Mouse (Mus musculus) cerebellum, adult 18-20 months (tissue): Measurements from ENCODE around the gene Mtcl1.
"Not testable (repeated sequence)": the region's sequence is repeated elsewhere in the genome, so short reads cannot be mapped to it uniquely, and the experiment has no call there.

Source experiments
- DNase-seq, 2 experiments: peaks; one replicate each; pipeline ENCODE4 v3.0.0; 2021

Gene Mtcl1

DNA sequence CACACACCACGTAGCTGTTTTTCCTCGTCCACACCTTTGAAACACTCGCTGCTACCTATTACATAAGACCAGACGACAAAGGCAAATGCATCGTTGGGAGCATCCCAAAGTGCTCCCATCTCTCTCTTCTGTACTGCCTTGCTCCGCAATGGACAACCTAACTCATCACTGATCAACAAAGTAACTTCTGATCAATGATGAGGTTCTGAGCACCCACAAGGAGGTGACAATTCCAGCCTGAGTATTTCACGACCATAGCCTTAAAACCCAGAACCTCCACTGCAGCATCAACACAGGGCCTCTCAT, 2.6 kb downstream of the Mtcl1 start:
- peak; percentile 54 to 64 for DNase-seq

DNA sequence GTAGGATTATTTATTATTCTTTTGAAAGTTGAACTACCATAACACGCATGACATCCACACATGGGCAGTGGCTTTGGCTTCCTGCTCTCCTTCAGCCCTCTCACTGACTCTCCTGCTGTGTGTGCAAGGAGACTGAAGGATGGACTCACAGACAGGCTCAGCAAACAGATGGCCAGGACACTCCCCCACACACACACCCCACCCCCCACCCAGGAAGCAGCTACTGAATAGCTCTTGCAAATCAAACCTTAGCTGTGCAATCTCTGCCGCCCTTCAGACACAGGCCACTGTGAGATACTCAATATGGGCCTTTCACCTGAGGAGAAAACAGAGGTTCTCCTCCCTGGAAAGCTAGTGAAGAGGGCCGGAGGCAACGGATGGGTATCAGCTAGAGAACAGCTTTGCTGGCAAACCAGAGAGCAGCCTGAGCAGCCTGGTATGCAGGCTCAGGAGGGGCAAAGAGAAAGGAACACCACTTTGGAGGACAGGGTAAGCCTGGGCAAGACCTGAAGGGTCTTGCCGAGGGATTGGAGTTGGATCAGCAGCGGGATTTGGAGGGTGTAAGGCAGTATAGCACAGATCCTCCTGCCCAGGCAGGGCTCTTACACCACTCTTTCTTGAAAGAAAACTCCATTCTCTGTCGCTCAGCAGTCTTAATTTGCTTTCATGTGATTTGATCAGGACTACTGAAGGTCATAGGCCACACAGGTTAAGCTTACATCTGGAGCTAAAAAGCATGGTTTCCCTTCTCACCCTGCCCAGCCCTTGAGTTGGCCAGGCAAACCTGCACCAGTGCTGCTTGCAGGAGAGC, 3.1 kb downstream of the Mtcl1 start:
- peak; percentile 58 to 60 for DNase-seq

DNA sequence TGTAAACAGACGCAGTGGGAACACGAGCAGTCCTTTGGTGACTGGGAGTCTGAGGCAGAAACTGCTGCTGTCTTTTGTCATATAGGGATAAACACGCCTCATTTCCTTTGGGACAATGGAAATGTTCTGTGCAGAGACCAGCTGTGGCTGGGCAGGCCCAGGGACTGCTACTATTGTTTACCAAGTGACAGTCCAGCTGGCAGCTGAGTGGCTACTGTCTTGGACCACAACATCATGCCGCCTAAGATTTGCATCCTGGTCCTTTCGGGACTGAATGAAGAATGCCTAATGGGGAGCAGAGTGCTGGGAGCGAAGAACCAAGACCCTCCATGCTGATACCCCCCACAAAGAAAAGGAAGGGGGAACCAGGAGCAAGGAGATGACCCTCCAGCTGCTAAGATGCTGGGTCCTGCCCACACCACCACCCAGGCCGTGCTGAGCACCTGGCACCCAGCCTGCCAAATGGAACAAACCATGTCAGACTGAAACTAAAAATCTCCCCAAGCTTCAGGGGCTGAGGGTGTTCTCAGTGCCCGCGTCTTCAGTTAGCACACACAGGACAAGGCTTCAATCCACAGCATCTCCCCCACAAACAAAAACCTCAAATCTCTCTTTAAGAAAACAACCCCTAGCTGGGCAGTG, 5.4 kb downstream of the Mtcl1 start:
- peak; percentile 47 to 64 for DNase-seq

DNA sequence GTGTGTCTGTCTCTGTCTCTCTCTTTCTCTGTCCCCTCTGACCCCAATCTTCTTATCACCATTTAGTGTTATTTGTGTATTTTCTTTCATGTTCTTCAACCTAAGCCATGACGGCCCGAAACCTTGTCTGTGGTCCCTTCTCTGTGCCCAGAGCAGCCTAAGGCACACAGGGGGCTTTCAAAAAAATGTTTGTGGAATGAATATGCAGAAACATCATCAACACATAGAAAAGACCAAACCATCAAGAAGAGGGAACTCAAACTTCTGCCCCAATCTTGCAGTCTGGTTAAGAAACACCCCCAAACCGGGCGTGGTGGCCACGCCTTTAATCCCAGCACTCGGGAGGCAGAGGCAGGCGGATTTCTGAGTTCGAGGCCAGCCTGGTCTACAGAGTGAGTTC, 9.7 kb downstream of the Mtcl1 start:
- DNase-seq = no peak

DNA sequence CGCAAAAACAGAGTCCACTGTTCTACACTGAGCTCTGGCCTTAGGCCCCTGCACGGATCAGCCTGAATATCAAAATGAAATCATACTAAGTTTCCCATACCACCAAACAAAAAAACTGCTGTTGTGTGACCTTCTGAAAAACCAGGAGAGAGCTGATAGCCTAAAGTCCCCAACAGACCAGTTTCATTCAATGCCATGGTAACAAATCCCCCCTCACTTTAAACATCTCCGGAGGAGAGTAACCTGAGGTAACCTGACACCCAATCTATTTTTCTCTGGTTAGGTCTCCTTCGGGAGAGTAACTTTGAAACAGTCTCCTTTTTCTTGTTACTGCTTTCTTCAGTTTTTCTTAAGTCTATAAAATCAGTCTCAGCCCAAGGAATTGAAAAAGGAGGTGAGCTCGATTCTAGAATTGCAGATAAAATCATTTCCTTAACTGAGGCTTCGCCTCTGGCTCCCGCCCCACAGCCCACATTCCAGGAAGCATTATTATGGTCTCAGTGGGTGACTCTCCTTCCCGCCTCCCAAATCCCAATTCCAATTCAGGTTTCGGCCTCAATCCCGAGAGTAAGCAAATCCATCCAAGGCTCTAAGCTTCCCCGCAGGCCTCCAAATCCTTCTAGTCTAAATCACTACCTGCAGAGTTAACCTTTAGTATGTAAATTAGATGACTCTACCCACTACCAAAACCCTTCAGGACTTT, 10.3 kb downstream of the Mtcl1 start:
- peak in 1 of 2 experiments; percentile 43 for DNase-seq

DNA sequence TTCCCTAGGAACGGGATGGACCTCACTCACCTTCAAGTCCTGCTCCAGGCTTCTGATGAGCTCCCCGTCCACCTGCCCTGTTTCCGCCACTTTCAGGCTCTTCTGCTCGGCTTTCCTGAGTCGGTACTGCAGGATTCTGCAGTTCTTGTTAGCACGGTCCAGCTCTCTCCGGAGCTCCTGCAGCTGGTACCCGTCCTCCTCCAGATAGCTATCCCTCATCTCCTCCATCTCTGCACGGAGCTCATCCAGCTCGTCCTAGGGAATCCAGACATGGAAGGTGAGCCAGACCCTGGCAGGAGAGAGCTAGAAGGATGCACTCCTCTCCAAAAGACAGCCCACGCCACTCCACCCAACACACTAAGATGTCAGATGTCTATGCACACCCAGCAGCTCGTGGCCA, 11.4 kb downstream of the Mtcl1 start:
- DNase-seq = peak in 1 of 2 experiments; percentile 60

DNA sequence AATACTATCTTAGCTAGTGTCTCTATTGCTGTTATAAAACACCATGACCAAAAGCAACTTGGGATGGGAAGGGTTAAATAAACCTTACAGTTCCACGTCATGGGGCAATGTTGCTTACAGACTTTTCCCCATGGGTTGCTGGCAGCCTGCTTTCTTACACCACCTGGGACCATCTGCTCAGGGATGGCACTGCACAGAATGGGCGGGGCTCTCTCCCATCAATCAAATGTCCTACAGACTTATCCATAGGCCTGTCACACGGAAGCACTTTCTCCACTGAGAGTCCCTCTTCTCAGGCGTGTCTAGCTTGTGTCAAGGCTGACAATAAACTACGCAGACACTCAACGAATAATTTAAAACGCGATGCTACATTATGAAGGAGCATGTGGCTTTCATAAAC, 12.7 kb downstream of the Mtcl1 start:
- DNase-seq = peak; percentile 93 to 97

DNA sequence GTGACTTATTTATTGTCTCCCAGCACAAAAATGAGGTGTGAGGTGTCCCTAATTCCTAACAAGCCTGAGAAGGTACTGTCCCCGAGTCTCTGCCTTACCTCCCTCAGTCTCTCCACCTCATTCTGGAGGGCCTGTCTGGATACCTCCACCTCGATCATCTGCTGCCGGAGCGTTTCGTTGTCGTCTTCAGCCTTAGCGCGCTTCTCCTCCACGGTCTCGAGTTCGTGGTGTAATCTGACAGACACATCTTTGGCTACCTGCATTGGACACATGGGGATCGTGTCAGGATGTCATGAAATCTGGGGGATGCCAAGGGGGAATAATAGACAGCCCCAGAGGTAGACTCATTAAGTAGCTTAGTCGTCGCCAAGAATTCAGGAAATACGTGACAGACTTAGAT, 13.6 kb downstream of the Mtcl1 start:
- no peak for DNase-seq

DNA sequence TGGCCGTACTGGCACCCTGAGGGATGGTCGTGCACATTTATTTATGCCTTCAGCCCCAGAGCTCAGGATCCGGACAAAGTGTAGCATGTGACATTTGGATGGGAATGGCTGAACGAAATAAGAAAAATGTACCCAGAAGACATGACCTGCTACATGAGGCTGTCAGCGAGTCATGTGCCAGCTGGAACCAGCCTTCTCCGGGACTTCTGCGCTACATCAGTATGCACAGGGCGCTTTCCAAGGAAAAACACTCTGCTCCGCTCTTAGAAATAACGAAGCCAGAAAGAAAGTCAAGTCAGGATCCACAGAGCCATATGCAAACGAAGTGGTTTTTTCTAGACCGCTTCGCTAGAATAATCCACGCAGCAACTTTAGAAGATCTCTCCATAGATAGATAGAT, 14.5 kb downstream of the Mtcl1 start:
- peak; percentile 73 to 76 for DNase-seq

DNA sequence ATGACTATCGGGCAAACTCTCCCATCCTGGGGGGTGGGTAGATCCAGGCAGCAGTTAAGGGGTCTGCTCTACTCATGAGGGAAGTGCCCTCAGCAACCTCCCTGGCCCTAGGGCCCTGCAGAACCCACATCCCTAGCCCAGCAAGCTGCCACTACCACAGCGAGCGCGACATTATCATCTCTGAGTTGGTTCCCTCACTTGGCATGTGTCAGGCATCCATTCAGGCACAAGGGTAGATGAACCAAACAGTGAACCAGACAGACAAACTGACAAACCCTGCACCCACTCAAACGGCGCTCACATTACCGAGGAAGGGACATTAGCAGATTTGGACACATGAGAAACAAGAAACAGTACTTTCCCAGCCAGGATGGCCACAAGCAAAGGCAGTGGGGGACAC, 15.0 kb downstream of the Mtcl1 start:
- no peak for DNase-seq

DNA sequence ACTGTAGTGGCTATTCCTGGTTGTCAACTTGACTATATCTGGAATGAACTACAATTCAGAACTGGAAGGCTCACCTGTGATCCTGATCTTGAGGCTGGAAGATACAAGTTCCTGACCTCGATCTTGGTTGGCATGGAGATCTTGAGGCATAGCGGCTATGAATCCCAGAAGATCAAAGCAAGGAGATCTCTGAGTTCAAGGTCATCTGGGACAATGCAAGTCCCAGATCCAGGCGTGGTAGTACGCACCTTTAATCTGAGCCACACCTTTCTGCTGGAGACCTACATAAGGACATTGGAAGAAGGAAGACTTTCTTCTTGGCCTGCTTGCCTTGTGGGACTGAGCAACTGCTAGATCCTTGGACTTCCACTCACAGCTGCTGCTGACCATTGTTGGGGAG, 24.9 kb downstream of the Mtcl1 start:
- not testable (repeated sequence) for DNase-seq

DNA sequence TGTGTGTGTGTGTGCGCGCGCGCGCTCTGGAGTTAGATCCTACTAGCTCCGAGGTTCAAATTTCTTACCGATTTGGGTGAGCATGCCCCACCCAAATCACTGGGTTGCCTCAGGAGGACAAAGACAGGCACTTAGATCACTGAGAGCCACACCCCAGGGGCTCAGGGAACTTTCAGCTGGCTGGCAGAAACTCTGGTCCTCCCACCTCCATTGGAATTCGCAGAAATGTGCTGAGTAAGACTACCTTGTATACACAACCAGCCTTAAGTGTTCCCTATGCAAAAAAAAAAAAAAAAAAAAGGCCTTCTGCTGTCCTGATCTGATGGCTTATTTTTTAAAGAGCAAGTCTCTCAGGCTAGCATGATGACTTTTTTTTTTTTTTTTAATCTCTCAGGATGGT, 30.1 kb downstream of the Mtcl1 start:
- DNase-seq = no peak

DNA sequence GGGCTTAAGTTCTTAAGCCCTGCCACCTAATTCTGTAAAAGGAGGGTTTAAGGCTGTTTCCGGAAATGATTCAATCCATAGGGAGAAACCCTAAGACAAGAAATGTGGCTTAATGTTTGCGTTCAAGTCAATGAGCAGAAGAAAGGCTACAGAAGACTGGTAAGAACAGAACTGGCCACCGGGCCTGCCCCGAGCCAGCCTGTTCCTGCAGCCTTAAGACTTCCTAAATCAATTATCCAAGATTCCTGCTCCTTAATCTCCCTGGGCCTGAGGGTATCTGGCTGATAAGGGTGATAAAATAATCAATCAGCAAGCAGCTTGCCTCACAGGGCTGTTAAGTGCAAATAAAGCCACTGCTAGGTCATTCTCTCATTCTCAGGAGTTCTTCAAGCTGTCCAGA, 31.8 kb downstream of the Mtcl1 start:
- DNase-seq = no peak

DNA sequence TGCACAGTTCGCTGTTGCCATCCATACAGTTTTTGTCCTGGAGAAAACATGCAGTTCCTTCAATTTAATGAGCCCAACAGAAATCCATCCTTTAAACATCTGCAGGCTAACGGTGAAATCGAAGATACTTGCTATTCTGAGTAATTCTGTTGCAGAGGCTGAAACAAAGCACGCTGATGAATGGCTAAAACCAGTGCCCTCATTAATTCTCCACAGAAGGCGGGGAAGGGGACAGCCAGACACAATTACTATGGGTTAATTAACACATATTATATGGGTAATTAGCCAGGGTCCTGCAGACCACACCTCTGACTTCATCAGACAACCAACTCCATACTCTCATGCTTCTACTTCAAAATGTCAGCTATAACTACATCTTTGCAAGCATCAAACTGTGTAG, 32.2 kb downstream of the Mtcl1 start:
- DNase-seq = no peak

DNA sequence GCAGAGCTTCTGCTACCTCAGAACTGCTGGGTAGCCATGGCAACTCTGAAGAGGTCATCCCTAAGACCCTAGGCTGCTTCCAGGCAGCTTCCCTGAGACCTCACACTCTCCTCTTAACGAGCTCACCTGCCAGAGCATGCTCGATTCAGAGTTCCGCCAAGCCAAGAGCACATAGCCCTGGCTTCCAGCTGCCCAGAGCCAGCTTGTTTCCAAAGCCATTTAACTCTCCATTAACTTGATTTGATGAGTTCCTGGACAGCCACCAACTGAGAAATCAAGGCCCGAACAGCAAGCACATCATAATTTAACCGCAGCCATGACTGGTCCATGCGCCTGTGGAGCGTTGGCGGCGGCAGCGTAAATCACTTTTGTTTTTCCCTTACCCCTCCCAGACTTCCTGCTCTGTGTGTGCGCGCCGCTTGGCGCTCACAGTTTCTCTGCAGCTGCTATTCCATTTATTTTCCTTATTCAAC, 32.7 kb downstream of the Mtcl1 start:
- peak; percentile 52 to 57 for DNase-seq

DNA sequence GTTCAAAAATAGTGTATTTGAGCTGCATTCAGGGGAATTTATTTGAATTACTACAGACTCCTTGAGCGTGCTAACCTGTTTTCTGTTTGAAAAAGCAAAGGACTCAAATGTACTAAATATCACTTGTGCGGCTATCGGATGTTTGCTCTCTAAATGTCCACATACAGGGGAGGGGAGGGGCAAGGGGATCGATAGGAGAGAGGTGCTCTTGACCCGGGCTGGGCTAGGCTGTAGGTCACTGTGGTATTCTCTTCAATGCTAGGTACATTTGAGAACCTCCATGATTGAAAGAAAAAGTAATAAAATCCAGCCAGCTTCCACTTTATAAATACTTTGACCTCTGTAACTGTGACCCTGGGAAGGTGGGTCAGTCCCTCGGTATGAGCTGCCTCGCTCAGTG, 33.1 kb downstream of the Mtcl1 start:
- DNase-seq = no peak

DNA sequence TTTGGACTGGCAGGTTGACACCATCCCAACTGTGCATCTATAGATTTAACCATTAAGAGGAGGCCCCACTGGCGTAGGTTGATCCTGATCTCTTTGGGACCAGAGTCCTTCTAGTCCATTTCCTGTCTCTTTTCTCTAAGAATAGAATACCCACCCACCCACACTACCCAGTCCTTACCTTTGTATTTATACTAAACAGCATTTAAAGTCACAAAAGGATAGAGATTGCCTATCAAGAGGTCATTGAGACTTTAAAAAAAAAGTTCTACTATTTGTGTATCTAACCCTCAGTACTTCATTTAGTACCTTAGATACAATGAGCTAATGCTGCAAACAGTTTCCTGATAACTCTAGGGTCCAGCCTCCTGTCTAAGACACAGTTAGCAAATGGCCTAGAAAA, 35.2 kb downstream of the Mtcl1 start:
- DNase-seq = no peak

DNA sequence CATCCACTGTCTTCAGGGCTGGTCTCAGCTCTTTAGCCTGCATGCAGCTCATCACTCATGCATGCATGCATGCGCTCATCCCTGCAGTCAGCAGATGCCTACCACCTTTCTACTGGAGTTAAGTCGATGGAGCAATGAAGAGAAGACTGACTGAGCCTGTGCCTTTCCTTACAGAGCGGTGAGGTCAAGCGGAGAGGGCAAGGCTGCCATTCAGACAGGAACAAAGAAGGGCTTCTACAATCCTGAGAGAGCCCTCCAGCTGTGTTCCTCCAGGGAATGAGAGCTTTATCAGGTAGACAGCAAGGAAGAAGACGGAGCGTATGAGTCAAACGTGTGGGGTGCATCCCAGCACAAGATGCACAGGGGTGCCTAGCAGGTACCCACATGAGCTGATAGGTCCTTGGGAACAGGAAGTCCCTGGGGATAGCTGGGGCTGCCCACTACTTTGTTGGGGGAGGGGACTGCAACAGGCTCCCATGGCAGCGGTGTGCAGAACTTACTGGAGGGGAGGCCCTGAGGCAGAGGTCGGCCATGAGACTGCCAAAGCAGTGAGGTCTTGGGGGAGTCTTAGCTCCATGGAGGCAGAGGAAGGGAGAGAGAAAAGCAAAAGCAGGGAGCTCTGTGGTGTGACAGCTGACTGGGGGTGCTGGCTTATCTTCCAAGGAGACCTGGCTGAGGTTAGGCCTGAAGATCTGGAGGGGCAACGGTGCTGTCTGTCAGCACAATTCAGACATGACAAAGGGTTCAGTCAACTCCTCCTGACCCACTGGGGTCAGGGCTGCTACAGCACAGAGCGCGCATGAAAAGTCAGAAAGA, 37.2 kb downstream of the Mtcl1 start:
- no peak for DNase-seq

DNA sequence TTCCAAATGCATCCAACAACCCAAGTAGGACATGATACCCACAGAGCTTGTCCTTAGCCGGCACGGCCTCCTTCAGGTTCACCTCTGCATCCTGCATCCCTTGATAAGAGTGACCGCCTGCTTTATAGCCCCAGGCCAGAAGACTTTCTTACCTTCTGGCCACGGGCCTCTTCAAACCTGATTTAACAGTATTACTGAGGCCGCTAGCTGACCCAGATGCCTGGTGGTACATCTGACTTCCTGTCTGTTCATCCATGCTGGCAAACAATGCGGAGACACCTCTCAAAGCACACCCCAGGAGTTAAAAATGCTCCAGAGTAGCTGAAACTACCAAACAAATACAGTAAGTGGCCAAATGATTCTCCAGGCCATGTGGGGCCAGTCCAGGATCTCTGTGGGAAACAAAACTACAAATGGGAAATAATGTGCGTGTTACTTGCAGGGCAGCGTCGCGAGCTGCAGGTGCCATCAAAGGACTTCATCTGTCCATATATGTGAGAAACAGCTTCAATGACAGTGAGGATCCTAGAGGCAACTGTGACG, 38.6 kb downstream of the Mtcl1 start:
- no peak for DNase-seq

DNA sequence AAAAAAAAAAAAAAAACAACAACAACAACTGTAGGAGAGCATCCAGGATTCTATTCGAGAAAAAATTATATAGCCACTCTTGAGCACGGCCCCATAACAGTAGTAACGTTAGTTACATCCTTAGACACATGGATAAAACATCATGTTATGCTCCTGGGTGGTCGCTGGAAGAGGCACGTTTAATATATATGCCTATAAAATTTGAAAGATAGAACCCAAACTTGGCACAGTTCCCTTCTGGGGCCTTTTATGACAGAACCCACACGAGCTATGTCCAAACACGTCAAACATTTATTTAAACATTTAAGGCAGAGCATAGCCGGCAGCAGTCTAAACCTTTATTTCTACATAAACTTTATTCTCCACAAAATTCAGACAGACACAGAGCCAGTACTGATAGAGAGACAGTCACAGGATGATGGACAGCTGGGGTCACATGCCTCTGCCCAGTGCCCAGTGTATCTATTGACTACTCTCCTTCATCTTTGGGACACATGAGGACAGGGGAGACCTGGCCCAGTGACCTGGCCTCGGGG, 40.4 kb downstream of the Mtcl1 start:
- DNase-seq = no peak

DNA sequence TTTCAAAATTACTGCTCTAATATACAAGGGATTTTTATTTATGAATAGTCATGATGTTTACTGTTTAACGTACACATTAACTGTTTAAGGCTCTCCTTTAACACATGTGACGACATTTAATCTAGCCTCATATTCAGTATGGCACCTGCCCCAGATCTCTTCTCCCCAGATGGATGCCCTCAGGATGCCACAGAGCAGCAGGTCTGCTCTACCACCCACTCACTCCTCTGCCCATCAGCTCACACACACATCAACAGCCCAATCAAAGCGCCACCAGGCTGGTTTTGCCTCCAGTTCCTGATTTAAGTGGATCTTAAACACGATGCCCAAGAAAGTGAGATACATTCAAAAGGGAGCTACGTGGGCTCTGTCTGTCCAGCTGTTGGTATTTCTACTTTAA, 41.1 kb downstream of the Mtcl1 start:
- DNase-seq = peak in 1 of 2 experiments; percentile 58

DNA sequence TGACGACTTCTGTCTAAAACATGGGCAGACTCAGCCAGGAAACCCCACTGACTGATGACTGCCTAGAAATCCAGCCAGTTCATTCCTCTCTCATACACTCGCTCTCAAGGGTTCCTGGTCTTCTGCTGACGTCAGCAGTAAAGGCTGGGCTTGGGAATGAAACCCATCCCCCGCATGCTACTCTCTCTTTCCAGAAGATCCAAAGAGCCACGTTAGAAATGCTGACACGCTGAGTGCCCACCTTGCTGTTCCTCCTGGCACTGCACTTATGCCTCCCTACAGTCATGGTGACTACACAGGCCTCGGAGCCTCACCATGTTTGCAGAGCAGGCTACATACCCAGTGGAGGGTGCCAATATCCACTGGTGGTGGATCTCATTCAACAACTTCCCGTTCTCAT, 41.7 kb downstream of the Mtcl1 start:
- peak in 1 of 2 experiments; percentile 43 for DNase-seq

DNA sequence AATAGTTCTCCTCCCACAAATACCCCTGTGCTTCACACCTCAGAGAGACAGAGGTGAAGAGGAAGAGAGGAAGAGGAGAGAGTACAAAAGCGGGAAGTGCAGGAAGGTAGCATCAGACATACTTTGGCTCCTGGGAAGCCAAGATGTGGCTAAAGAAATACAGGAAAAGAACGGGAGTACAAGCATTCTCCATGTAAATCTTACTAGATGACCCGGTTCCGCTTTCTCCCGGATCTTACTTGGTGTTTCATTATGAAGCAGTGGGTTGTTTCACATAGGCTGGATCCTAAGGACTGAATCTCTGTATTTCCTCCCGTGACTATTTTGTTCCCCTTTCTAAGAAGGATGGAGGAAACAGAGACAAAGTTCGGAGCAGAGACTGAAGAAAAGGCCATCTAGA, 43.9 kb downstream of the Mtcl1 start:
- no peak for DNase-seq
